Mouse (Mus musculus): ENCODE measurements at regions not wholly inside any gene's neighbourhood (a gene's known extent, or its start where the extent isn't known, plus 50 kb on each side); places are given as distances from the start of the nearest gene placed in this dataset.

DNA sequence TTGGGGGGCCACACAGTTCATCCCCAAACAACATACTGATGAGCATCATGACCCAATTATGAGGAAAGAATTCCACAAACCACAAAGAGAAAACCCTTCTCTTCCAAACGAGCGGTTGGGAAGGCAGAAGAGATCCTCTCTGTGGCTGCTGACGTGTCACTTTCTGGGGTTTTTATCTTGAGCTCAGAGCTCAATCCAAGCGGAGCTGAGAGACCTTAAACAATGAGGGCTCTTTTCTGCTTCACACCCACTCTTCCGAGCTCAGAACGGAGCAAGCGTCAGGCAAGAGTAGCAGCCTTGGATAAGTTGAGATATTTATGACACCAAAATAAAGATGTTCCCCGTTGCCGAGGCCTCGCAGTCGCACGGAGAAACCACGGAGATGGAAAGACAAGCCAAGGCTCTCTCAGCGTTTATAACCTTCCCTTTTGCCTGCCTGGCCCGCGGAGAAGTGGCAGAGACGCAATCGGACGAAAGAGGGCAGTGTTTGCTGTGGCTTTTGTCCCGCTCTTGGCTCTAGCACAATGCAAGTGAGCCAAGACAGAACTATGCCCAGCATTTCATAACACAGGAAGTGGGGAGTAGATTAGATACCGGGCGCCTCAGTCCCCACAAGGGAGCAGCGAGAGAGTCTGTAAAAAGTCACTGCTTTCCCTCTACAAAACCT lies 100.7 kb downstream of the Chic2 start:
- DNase-seq, result peak; percentile 76 to 82
- 4% methylated on average over 23 of the region's 23 CpGs for WGBS
- H3K27ac ChIP-seq (ENCODE audit: insufficient read depth, low read length), result no peak overlapping the region

GRCm38 (mm10) chr5:74941426-74941825 lies 103.1 kb downstream of the Chic2 start:
- 13% methylated on average over 13 of the region's 13 CpGs for WGBS
- TF ChIP-seq CTCF (IDR thresholded peaks at IDR 0.05; ENCODE audit: borderline replicate concordance, insufficient read depth, low read depth, low read length) (no peak), POLR2A (IDR thresholded peaks at IDR 0.05; ENCODE audit: borderline replicate concordance, insufficient read depth, low read length) (no peak)
- peaks cover 2% of the 10 kb centered on the region; the same call in 1 of the 2 replicates for H3K27me3 ChIP-seq (ENCODE audit: control insufficient read depth, insufficient read depth, low read length)
- H3K4me1 ChIP-seq (ENCODE audit: control insufficient read depth, insufficient read depth, low read length), result 0 out of 2 replicates have a peak, but pooled peaks cover 2% of the 10 kb centered on the region
- H3K27ac ChIP-seq (ENCODE audit: insufficient read depth, low read length), result no peak overlapping the region
- no peak overlapping the region for H3K4me3 ChIP-seq (replicated peaks; ENCODE audit: insufficient read depth, low read depth, low read length)
- DNase-seq, result peak in 1 of 2 experiments; percentile 5

More for the DNA sequence above, 100.7 kb downstream of the Chic2 start:
- peaks cover 2% of the 10 kb centered on the region; the same call in 1 of the 2 replicates for H3K27me3 ChIP-seq (ENCODE audit: control insufficient read depth, insufficient read depth, low read length)
- peak overlapping the region; percentile 56 for H3K4me3 ChIP-seq (replicated peaks; ENCODE audit: insufficient read depth, low read depth, low read length)
- TF ChIP-seq POLR2A (IDR thresholded peaks at IDR 0.05; ENCODE audit: borderline replicate concordance, insufficient read depth, low read length), result no peak
- TF ChIP-seq CTCF (IDR thresholded peaks at IDR 0.05; ENCODE audit: borderline replicate concordance, insufficient read depth, low read depth, low read length), result peak; percentile 89
- H3K4me1 ChIP-seq (ENCODE audit: control insufficient read depth, insufficient read depth, low read length), result no peaks in the 10 kb centered on the region

GRCm38 (mm10) chr5:74937416-74937940 lies 107.1 kb downstream of the Chic2 start:
- 46% methylated on average over 7 of the region's 7 CpGs for WGBS
- 0 out of 2 replicates have a peak, but pooled peaks cover 2% of the 10 kb centered on the region for H3K4me1 ChIP-seq (ENCODE audit: control insufficient read depth, insufficient read depth, low read length)
- no peak for TF ChIP-seq POLR2A (IDR thresholded peaks at IDR 0.05; ENCODE audit: borderline replicate concordance, insufficient read depth, low read length)
- no peak for TF ChIP-seq CTCF (IDR thresholded peaks at IDR 0.05; ENCODE audit: borderline replicate concordance, insufficient read depth, low read depth, low read length)
- no peak overlapping the region for H3K4me3 ChIP-seq (replicated peaks; ENCODE audit: insufficient read depth, low read depth, low read length)
- DNase-seq, result peak in 1 of 2 experiments; percentile 5
- H3K27me3 ChIP-seq (ENCODE audit: control insufficient read depth, insufficient read depth, low read length), result no peaks in the 10 kb centered on the region; the same call in 1 of the 2 replicates
- no peak overlapping the region for H3K27ac ChIP-seq (ENCODE audit: insufficient read depth, low read length)

GRCm38 (mm10) chr5:74936087-74936486 lies 108.5 kb downstream of the Chic2 start:
- TF ChIP-seq POLR2A (IDR thresholded peaks at IDR 0.05; ENCODE audit: borderline replicate concordance, insufficient read depth, low read length) (no peak), CTCF (IDR thresholded peaks at IDR 0.05; ENCODE audit: borderline replicate concordance, insufficient read depth, low read depth, low read length) (no peak)
- H3K4me3 ChIP-seq (replicated peaks; ENCODE audit: insufficient read depth, low read depth, low read length), result no peak overlapping the region
- WGBS, result 90% methylated on average over 5 of the region's 5 CpGs
- H3K27me3 ChIP-seq (ENCODE audit: control insufficient read depth, insufficient read depth, low read length), result no peaks in the 10 kb centered on the region; the same call in 1 of the 2 replicates
- DNase-seq, result no peak
- H3K27ac ChIP-seq (ENCODE audit: insufficient read depth, low read length), result no peak overlapping the region
- H3K4me1 ChIP-seq (ENCODE audit: control insufficient read depth, insufficient read depth, low read length), result 0 out of 2 replicates have a peak, but pooled peaks cover 2% of the 10 kb centered on the region

DNA sequence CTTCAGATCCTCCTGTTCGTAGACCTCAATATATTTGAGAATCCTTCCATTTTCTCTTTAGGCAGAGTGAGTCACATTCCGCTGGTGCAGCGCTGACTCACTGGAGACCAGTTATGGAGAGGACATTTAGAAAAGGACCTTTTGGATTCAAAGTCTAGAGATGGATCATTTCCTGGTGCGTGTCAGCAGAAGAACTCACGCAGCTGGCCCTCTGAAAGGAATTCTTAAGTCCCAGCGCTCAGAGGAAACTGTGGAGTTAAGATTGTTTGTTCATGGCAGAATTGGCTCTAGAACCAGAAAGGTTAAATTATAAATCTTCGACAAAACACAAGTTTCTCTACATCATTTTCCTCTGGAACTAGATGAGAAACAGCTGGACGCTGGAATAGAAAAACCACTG lies 108.9 kb downstream of the Chic2 start:
- no peak for DNase-seq
- H3K4me3 ChIP-seq (replicated peaks; ENCODE audit: insufficient read depth, low read depth, low read length), result no peak overlapping the region
- 94% methylated on average over 8 of the region's 8 CpGs for WGBS
- no peak overlapping the region for H3K27ac ChIP-seq (ENCODE audit: insufficient read depth, low read length)
- TF ChIP-seq CTCF (IDR thresholded peaks at IDR 0.05; ENCODE audit: borderline replicate concordance, insufficient read depth, low read depth, low read length), result no peak
- no peak for TF ChIP-seq POLR2A (IDR thresholded peaks at IDR 0.05; ENCODE audit: borderline replicate concordance, insufficient read depth, low read length)
- H3K27me3 ChIP-seq (ENCODE audit: control insufficient read depth, insufficient read depth, low read length), result no peaks in the 10 kb centered on the region; the same call in 1 of the 2 replicates
- H3K4me1 ChIP-seq (ENCODE audit: control insufficient read depth, insufficient read depth, low read length), result 0 out of 2 replicates have a peak, but pooled peaks cover 2% of the 10 kb centered on the region

GRCm38 (mm10) chr5:74933276-74933675 lies 111.3 kb downstream of the Chic2 start:
- WGBS, result 88% methylated on average over 3 of the region's 3 CpGs
- TF ChIP-seq POLR2A (IDR thresholded peaks at IDR 0.05; ENCODE audit: borderline replicate concordance, insufficient read depth, low read length) (no peak), CTCF (IDR thresholded peaks at IDR 0.05; ENCODE audit: borderline replicate concordance, insufficient read depth, low read depth, low read length) (no peak)
- H3K4me3 ChIP-seq (replicated peaks; ENCODE audit: insufficient read depth, low read depth, low read length), result no peak overlapping the region

GRCm38 (mm10) chr5:74932206-74932605 lies 112.4 kb downstream of the Chic2 start:
- Histone ChIP-seq H3K27me3 (ENCODE audit: control insufficient read depth, insufficient read depth, low read length) (no peaks in the 10 kb centered on the region), H3K4me3 (replicated peaks; ENCODE audit: insufficient read depth, low read depth, low read length) (no peak overlapping the region), H3K4me1 (ENCODE audit: control insufficient read depth, insufficient read depth, low read length) (no peaks in the 10 kb centered on the region), H3K27ac (ENCODE audit: insufficient read depth, low read length) (no peak overlapping the region)
- no peak for DNase-seq
- 77% methylated on average over 13 of the region's 13 CpGs for WGBS
- no peak for TF ChIP-seq CTCF (IDR thresholded peaks at IDR 0.05; ENCODE audit: borderline replicate concordance, insufficient read depth, low read depth, low read length)
- no peak for TF ChIP-seq POLR2A (IDR thresholded peaks at IDR 0.05; ENCODE audit: borderline replicate concordance, insufficient read depth, low read length)

More at GRCm38 (mm10) chr5:74933276-74933675, 111.3 kb downstream of the Chic2 start:
- H3K4me1 ChIP-seq (ENCODE audit: control insufficient read depth, insufficient read depth, low read length), result 0 out of 2 replicates have a peak, but pooled peaks cover 2% of the 10 kb centered on the region
- DNase-seq, result no peak
- no peak overlapping the region for H3K27ac ChIP-seq (ENCODE audit: insufficient read depth, low read length)
- H3K27me3 ChIP-seq (ENCODE audit: control insufficient read depth, insufficient read depth, low read length), result no peaks in the 10 kb centered on the region

DNA sequence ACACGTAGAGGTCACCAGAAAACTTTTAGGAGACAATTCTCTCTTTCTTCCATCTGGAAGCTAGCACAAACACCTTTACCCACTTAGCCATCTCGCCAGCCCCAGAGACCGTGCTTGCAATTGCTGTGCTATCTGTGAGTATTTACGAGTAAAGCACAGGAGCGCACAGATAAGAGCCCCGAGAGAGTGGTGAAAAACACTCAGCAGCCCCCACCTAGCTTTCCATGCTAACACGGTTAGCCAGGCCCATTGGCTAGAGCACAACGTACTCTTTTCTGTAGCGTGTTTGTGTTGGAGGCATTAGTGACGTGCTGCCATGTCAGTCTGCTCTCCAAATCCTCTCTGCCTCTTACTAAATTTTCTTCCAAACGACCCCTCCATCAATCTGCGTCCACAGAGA lies 112.8 kb downstream of the Chic2 start:
- no peaks in the 10 kb centered on the region for H3K27me3 ChIP-seq (ENCODE audit: control insufficient read depth, insufficient read depth, low read length)
- H3K27ac ChIP-seq (ENCODE audit: insufficient read depth, low read length), result no peak overlapping the region
- DNase-seq, result no peak
- TF ChIP-seq CTCF (IDR thresholded peaks at IDR 0.05; ENCODE audit: borderline replicate concordance, insufficient read depth, low read depth, low read length), result no peak
- no peak for TF ChIP-seq POLR2A (IDR thresholded peaks at IDR 0.05; ENCODE audit: borderline replicate concordance, insufficient read depth, low read length)
- WGBS, result 92% methylated on average over 12 of the region's 12 CpGs
- H3K4me3 ChIP-seq (replicated peaks; ENCODE audit: insufficient read depth, low read depth, low read length), result no peak overlapping the region
- no peaks in the 10 kb centered on the region for H3K4me1 ChIP-seq (ENCODE audit: control insufficient read depth, insufficient read depth, low read length)

Measured in cerebellum, adult 2 months (tissue).